Mouse (Mus musculus) spleen, embryonic (tissue): ENCODE measurements at regions not wholly inside any gene's neighbourhood (a gene's known extent, or its start where the extent isn't known, plus 50 kb on each side); places are given as distances from the start of the nearest gene placed in this dataset.

ENCODE experiments used
- CTCF ChIA-PET: fragments of 350-600 bp; sonication (Branson Sonifier 250); formaldehyde crosslinking; loops from one replicate; lab custom pipeline; 2022; lab: Charles Lee

DNA sequence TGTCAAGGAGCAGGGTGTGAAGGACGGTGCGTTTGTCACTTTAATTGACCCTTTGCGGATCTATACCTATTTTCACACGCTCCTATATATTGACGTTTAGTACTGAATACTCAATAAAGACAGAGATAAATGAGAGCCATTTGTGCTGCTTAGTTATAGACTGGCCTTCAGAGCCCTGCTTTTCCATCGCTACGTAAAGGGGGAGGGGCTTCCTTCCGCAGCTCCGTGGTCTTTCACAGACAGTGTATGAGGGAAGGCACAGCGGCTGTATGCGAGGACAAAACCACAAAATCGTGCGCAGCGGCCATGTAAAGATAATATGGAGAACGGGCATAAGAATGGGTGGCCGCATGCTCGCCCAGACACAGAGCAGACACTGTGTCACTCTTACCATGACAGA, 58.4 kb upstream of the Pced1b start:
- CTCF ChIA-PET, result no interaction called here

DNA sequence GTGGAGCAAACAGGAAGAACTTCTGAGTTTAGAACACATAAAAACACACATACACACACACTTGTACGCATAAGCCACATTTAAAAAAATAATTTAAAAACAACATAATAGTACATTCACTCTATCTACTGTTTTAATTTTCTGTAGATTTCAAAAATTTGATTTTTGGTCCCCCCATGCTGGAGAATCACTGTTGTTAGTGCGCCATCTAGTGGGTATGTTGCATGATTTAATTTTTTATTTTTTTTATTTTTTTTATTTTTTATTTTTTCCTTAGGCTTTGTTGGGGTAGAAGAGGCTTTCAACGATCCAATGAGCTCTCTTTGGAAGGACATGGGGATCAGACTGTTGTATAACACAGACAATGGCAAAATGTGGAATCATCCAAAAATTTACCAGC, 59.1 kb upstream of the Pced1b start:
- CTCF ChIA-PET, result no interaction called here

DNA sequence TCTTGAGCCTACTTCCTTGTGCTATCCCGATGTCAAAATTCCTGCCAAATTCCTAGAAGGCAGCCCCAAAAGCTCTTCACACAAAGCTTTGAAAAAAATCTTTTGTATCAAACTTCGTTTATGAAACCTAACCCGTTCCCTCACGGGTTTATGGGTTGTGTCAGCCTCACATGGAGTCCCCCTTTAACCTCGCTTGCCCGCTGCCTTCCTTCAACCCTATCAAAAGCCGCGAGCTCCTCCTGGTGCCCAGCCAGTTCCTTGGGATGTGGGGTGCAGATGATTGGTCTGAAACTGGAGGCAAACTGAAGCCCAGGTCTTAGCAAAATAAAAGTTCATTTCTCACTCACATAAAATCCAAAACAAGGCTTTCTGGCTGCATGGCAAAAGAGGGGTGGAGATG, 60.9 kb upstream of the Pced1b start:
- CTCF ChIA-PET, result no interaction called here

DNA sequence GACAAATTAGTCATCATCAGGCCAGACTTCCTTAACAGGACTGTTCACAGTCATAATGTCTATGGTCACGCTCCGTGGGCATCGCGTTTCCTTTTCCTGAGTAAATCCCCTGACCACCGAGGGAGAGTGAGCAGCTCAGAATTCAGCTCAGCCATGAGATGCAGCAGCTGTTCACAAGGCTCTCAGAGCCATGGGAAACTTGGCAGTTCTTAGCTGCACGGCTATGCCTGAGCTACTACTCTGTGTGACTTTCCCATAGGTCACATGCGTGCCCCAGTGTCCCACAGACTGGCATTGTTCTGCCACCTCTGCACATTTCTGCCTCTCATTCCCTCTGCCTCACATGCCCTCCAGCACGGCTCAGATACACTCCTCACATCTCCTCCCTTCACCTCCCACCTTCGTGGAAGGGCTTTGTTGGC, 64.3 kb upstream of the Pced1b start:
- CTCF ChIA-PET, result no interaction called here

DNA sequence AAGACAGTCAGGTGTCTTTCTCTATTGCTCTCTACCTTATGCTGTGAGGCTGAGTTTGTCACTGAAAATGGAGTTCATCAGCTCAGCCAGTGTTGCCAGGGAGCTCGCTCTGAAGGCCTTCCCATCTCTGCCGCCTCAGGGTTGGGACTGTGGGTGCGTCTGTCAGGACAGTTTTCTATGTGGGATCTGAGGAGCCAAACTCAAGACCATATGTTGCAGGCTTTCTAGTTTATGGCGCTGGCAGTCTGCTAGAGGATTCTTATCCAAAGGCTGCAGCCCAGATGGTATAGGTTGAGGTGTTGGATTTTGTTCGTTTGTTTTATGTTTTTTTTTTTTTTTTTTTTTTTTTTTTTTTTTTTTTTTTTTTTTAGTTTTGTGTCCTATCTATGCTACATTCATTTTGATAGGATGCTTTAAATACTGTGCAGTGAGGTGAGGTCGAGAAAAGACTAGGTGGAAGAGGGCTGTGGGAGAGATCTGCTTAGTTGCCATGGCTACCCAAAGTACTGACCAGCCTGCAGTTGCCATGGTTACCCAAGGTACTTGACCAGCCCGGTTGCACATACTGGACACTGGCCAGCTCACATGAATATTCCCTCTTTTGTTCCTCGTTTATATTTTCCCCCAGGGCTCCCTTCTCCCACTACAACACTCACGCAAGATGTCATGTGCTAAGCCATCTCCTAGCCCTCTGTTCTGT, 65.8 kb upstream of the Pced1b start:
- CTCF ChIA-PET, result no interaction called here

DNA sequence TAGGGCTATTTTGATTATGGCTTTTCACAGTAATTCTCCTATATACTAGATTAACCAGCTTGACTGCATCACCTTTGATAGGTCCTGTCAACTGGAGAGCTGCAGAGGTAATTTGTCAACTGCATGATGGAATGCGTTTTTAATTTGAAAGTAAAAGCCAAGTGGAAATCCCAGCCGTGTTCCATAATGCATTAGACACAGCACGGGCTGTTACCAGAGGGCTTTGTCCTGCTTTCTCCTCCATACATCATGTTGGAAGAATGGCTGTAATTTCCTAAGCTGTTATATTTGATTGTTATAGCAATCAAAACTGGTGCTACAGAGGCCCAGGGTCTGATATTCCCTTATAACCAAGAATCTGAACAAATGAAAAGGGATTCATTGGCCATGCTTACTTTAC, 68.6 kb upstream of the Pced1b start:
- CTCF ChIA-PET, result no interaction called here

DNA sequence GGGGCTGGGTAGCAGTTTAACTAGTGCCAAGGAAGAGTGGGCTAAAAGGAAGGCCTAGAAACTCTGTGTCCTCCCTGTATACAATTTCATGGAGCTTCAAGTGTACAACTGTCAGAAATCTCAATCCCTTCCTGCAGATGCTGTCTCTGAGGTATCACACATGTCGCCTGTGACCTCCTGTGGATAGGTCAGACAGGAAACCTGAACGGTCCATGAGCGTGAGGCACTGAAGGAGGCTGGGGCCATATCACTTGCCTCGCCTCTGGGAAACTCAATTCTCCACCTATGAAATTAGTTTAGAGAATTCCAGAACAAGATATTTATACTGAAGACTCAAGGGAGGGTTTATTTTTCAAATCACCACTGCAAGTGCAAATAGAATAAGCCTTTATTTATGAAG, 69.1 kb upstream of the Pced1b start:
- CTCF ChIA-PET, result no interaction called here

DNA sequence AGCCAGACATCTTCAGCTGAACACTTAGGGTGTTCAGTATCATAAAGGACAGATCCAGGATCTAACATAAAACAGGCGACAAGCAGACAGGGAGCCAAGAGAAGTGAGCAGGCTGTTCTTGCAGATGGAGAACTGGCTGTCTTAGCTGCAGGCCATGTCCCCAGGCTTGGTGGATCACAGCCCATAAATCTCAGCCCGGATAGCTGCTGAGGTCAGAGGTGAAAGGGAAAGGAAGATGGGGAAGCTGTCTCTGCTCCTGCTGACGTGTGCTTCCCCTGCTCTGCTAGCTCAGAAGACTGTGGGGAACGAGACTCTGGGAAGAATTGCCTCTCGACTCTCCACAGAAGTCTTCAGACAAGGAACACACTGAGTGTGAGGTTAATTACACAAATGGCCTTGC, 71.9 kb upstream of the Pced1b start:
- CTCF ChIA-PET, result interaction anchor here (0.8 kb wide), 1 partner anchor 8 kb away, joined by 20 read pairs; no protein-coding TSS in a partner anchor

DNA sequence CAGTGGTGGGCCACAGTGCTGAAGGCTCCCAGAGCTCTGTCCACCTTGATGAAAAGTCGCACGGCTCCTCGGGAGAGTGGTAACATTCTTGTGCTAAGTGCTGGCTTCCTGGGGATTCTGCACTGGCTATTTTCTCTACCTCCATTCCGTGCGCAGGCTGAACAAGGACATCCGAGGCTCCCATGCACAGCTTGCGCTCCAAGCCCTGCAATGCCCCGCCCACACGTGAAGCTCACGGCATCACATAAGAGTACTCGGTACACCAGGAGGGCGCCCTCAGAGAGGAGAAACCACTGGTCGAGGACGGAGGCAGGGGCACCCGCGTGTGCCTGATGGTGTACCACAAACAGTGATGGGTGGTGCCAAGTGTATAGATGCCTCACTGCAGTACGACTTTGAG, 73.7 kb upstream of the Pced1b start:
- CTCF ChIA-PET, result no interaction called here

DNA sequence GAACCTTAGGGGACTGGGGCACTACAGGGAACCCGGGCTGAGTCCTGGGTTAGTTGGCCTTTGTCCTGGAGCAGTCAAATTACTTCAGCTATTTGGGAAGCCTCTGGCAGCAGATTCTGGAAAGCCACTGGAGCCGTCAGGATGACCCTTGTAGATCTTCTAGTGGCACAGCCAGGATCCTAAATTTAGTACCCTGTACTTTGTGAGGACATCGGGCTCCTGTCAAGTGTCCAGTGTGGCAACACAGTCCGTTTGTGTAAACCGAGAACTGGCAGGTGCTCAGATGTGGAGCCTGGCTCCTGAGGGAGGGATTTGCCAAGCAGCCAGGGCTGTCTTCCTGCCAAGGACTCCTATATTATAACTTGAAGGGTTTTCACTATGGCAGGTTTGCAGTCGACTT, 76.8 kb upstream of the Pced1b start:
- CTCF ChIA-PET, result no interaction called here

DNA sequence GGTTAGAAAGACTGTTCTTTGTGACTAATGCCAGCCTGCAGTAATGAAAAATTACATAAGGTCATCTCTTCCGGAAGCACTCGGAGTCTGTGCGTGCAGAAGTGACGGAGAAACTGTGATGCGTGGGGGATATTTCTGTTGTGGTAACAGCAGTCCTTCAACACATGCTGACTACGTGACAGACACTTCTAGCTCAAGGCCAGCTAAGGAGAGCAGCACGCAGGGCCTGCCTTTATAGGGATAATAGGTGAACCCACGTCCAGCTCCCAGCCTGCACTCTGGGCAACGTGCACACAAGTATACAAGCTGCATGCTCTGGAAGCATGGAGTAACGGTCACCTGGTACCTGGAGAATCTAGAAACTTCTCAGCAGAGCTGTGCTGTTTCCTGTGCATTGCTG, 77.5 kb upstream of the Pced1b start:
- CTCF ChIA-PET, result no interaction called here

DNA sequence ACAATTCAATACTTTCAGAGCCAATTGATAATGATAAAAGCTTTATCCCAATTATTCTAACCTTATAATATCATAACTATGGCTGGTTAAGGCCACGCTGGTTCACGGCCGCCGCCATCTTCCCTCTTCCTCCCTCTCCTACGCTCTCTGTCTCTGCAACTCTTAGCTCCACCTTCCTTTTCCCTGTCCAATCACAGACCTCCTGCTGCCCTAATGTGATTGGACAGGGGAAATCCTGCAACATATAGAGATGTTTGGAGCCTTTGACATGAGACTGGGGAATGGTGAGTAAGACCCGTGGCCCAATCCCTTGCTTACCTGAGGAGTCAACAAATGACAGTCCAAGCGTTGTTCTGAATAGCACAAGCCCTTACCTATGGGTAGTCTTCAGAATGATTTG, 79.8 kb upstream of the Pced1b start:
- CTCF ChIA-PET, result no interaction called here

DNA sequence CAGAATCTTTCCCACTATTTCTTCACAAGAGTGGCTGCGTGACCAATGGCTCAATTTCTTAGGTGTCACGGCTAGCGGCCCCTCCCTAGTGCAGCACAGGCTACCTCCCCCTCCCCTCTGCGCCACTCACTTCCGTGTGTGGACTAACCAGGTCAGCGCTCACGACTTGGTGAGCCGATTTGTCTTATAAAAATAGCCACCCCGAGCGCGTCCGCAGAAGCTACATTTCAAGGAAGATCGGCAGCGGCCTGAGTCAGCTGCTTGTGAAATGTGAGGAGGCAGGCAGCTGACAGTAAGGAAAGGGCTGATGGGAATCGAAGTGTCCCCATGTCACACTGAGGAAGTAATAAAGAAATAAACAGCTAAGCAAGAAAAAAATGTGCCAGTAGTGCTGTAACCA, 82.3 kb upstream of the Pced1b start:
- CTCF ChIA-PET, result no interaction called here

DNA sequence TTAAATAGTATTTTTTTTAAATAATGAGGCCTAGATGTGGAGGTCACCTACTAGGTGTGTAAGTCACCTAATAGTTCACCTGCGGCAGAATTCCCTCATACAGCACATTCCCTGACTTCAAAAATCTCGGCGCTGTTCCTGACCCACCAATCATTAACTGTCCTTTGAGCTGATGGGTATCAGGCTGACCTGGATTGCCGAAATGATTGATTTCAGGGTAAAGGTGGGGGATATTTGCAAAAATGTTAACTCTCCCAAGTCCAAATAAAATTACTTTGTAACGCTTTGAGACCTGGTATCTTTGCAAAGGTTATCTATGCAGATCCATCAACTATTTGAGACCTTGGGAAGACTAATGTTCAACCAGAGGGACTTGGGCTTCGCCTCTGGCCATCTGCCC, 82.9 kb upstream of the Pced1b start:
- CTCF ChIA-PET, result no interaction called here

DNA sequence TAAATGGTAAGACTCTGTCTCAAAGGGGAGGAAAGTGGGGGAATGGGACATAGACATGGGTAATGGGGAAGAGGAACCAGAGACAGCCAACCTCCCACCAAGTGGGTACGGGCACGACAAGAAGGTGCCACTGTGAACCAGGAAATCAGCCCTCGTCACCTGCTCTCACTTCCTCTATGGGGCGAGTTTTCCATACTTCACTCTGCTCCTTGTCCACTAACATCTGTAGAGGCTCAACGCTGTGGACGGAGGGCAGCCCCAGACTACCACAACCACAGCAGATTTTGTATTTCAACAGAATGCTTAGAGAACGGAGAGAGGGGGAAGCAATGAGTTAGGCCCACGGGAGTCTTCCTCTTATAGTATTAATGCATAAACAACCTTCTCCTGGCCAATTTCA, 83.8 kb upstream of the Pced1b start:
- CTCF ChIA-PET, result no interaction called here

DNA sequence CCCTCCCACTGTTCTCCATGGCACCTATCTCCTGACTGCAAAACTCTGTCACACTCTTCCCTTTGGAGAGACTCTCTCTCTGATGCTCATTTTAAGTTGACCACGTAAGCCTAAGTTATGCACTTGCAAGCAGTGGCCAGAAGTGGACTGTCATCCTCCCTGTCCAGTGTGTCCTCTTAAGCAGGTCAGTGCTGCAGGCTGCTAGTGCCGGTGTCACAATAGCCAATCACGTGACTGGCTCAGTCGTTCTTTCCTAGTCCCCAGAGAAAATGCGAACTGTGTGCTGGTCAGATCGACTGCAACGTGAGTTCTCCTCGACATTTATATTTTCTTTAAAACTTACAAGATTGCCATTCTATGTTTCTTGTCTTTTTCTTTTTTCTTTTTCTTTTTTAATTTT, 84.6 kb upstream of the Pced1b start:
- CTCF ChIA-PET, result no interaction called here

DNA sequence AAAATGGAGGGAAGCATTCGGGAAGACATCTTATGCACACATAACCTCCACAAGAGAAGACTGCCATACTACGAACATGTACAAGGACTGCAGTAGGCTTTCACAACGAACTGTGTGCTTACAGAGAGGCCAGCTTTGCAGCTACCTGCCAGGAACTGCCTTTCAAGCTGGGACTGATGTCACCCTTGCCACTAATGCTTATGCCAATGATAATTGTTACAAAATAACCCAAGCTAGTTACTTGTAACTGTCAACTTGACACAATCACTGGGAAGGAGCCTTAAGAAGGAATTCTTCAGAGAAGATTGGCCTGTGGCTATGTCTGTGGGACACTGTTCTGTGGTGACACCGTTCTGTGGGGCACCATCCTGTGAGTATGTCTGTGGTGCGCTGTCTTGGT, 85.4 kb upstream of the Pced1b start:
- CTCF ChIA-PET, result no interaction called here

DNA sequence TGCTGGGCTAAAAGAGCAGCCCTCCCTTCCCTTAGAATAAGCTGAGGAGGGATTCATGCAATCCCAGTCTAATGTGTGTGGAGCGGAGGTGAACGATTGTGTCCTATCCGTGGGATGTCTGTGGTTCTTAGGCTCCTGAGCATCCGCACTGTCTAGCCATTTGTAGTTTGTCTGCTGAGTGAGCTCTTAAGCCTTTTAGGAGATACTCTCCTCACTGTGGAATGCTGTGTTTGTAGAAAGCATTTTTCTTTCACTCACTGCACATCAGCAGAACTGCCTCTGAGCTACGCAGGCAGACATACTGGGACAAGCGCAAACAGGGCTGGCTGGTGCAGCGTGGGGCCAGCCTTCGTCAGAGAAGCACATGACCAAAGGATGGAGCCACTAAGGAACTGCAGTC, 94.6 kb upstream of the Pced1b start:
- CTCF ChIA-PET, result no interaction called here

DNA sequence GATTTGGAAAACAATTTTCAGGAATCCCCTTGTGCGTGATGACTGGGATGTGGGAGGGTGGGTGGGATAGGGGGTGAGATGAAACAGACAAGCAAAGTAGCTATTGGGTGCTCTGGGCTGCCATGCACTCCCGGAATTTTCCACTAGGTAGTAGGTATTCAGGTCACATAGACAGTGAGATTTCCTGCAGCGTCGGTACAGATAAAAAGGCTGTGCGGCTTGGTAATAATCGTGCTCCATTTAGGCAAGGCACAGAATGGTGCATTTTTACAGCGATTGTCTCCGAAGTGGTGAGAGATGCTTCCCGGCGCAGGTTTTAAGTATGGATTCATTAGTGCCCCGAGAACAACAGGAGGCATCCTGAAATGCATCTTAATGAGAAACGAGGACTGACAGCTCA, 95.1 kb upstream of the Pced1b start:
- CTCF ChIA-PET, result no interaction called here

DNA sequence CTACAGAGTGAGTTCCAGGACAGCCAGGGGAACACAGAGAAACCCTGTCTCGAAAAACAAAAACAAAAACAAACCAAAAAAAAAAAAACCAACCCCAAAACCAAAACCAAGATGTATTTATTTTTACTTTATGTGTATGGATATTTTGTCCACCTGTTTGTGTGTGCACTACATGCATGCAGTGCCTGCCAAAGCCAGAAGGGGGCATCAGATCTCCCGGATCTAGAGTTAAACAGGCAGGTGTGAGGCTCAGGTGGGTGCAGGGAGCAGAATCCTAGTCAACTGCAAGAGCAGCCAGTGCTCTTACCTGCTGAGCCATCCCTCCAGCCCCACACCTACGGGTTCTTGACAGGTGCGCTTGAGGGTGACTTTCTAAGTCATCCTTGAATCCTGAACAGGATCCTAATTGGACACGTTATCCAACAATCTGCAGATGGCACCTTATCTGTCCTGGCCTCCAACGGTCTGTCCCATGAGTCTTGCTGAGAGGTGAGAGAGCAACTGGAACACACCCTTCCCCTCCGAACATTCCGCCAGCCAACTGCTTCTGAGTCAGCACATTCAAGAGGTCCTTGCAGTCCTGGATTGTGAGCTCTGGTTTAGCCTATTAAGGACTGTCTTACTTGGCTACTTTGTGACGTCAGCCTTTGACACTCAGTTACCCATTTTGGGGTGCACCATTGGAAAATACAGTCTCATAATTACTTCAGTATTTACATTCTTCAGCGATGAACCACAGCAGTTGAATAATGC, 95.4 kb upstream of the Slc38a4 start:
- CTCF ChIA-PET, result no interaction called here

DNA sequence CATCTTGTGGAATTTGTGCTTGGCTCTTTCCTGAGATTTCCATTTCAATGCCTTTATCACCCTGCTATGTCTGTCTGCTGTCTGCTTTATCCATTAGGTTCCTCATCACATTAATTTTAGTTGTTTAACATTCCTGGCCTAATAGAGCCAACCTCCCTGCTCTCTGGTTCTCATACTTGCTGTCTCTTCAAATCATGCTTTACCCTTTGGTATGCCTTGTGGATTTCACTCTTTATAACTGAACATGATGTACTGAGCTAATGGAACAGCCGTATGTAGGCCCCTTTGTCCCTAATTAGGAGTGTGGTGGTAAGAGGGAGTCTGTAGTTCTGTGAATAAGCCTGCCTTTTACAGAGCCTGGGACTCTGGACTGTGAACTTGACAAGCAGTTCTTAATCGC, 86.2 kb upstream of the Slc38a4 start:
- CTCF ChIA-PET, result no interaction called here

DNA sequence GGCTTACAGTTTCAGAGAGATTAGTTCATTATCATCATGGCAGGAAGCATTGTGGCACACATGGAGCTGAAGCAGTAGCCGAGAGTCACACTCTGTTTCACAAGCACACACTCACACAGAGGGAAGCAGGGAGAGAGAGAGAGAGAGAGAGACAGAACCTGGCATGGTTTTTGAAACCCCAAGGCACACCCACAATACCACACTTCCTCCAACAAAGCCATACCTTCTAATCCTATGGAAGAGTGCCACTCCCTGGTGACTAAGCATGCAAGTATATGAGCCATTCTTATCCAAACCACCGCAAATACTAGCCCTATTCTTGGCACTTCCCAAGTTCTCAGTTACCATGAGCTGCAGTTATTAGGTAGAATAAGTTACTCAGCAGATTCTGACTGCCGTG, 82.5 kb upstream of the Slc38a4 start:
- CTCF ChIA-PET, result no interaction called here

DNA sequence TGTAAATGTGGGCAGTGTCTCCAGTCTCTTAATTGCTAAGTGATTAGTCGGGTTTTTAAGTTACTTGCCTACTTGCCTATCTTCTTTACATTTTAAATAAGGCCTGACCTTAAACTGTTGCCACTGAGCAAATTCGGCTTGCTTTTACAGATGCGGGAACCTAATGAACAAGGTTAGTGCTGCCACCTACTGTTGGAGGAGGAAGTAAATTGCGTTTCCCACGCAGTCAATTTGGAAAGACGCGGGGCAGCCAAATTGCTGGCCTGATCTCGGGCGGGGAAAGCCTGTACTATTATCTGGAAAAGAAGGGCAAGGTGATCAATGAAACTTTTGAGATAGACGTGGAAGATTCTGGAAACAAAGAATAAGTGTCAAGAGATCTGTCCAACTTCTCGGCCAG, 79.5 kb upstream of the Slc38a4 start:
- CTCF ChIA-PET, result interaction anchor here (0.6 kb wide), 1 partner anchor 199 kb away, joined by 7 read pairs; no protein-coding TSS in a partner anchor

DNA sequence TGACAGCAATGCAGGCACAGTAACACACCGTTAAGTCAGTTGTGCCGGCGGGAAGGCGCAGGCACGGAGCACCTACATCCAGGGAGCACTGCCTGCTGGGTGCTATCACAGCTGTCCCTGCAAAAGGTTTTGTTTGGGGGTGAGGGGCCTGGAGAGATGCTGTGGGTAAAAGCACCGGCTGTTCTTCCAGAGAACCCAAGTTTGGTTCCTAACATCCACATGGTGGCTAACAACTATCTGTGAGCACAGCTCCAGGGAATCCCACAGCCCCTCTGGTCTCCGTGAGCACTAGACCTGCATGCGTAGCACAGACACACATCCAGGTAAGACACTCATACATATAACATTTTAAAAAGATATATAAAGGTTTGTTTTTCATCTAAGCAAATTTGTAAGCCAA, 72.0 kb upstream of the Slc38a4 start:
- CTCF ChIA-PET, result no interaction called here
